Mouse (Mus musculus) heart, embryonic 13.5 days (tissue): ENCODE results near the gene Rbpj. TPM values are rescaled to one million over a fixed set of nuclear protein-coding genes. Genes with fewer than 3 reads are reported as not detected.
A peak's percentile ranks its signal among the peaks of the same experiment; 100 is the strongest.

Experiments used
- ATAC-seq: fragments of 200-750 bp; cut with Nextera tagmentation; 2 replicates; pipeline ENCODE4 v1.8.0; 2017; ENCODE audit warnings: moderate TSS enrichment; ENCODE audit not compliant: insufficient number of reproducible peaks, low FRiP score, low TSS enrichment; ENCODE audit errors: extremely low read depth
- H3K27ac ChIP-seq: fragments of 300-500 bp; sonication (generic); replicated peaks from 2 replicates; pipeline ENCODE4 v1.5.1; 2015; ENCODE audit warnings: moderate library complexity, mild to moderate bottlenecking, inconsistent platforms
- H3K27me3 ChIP-seq: fragments of 300-500 bp; sonication (generic); replicated peaks from 2 replicates; pipeline ENCODE4 v1.6.1; 2015; ENCODE audit warnings: mild to moderate bottlenecking, inconsistent platforms
- H3K36me3 ChIP-seq: fragments of 300-500 bp; sonication (generic); 2 replicates; pipeline ENCODE4 v1.6.1; 2015; ENCODE audit warnings: mild to moderate bottlenecking, inconsistent platforms
- H3K4me1 ChIP-seq: fragments of 300-500 bp; sonication (generic); 2 replicates; pipeline ENCODE4 v1.6.1; 2015; ENCODE audit warnings: inconsistent platforms
- H3K4me2 ChIP-seq: fragments of 300-500 bp; sonication (generic); 2 replicates; pipeline ENCODE4 v1.6.1; 2015; ENCODE audit warnings: inconsistent platforms, mild to moderate bottlenecking, moderate library complexity
- H3K4me3 ChIP-seq: fragments of 300-500 bp; sonication (generic); 2 replicates; pipeline ENCODE4 v1.5.1; 2015; ENCODE audit warnings: moderate library complexity, mild to moderate bottlenecking, inconsistent platforms
- H3K9ac ChIP-seq: fragments of 300-500 bp; sonication (generic); 2 replicates; pipeline ENCODE4 v1.6.1; 2015; ENCODE audit warnings: inconsistent platforms, mild to moderate bottlenecking, moderate library complexity
- H3K9me3 ChIP-seq: fragments of 300-500 bp; sonication (generic); 2 replicates; pipeline ENCODE4 v1.6.1; 2016; ENCODE audit warnings: inconsistent platforms
- WGBS: fragments of 180-500 bp; shearing (Covaris S2); methylation state at CpG from one replicate; pipeline ENCODE4 v1.1.7; 2015; ENCODE audit warnings: mixed read lengths; 5-methylcytosine and 5-hydroxymethylcytosine counted together
- polyA plus RNA-seq: library from polyadenylated mRNA; unstranded; fragments of >200 nt; fragmentation: Nextera tagmentation; extraction: Ambion mirVana; gene quantifications from 2 replicates; pipeline ENCODE4 v1.2.1, GENCODE M21; 2015

The Rbpj gene
- polyA plus RNA-seq, 1 experiment from 2014 or later: 19.1 TPM

DNA sequence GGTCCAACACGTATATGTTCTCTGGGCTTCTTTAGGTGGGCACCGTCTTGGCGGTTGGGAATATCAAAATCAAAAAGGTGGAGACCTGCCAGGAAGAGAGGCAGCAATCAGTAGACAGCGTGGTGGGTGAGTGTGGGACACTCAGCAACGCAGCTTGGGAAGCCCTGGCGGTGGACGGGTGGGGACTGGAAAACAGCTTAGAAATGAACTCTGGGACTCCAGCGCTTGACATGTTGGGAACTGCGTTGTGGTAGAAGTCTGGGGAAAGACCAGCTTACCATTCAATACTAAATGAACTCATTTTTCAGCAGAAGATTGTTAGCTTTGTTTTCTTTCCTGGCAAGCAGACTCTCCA, 3.8 kb downstream of the Rbpj start:
- Histone ChIP-seq H3K36me3 (no peaks in the 10 kb centered on the region), H3K4me1 (peaks cover 39% of the 10 kb centered on the region), H3K9me3 (no peaks in the 10 kb centered on the region), H3K27me3 (peaks cover 18% of the 10 kb centered on the region), H3K9ac (0 out of 2 replicates have a peak overlapping the region, but pooled peaks have one; percentile 29), H3K4me2 (peak overlapping the region; percentile 65), H3K27ac (peak overlapping the region; percentile 69), H3K4me3 (peak overlapping the region; percentile 33)
- 33% methylated on average over 9 of the region's 9 CpGs for WGBS
- ATAC-seq: no peak

DNA sequence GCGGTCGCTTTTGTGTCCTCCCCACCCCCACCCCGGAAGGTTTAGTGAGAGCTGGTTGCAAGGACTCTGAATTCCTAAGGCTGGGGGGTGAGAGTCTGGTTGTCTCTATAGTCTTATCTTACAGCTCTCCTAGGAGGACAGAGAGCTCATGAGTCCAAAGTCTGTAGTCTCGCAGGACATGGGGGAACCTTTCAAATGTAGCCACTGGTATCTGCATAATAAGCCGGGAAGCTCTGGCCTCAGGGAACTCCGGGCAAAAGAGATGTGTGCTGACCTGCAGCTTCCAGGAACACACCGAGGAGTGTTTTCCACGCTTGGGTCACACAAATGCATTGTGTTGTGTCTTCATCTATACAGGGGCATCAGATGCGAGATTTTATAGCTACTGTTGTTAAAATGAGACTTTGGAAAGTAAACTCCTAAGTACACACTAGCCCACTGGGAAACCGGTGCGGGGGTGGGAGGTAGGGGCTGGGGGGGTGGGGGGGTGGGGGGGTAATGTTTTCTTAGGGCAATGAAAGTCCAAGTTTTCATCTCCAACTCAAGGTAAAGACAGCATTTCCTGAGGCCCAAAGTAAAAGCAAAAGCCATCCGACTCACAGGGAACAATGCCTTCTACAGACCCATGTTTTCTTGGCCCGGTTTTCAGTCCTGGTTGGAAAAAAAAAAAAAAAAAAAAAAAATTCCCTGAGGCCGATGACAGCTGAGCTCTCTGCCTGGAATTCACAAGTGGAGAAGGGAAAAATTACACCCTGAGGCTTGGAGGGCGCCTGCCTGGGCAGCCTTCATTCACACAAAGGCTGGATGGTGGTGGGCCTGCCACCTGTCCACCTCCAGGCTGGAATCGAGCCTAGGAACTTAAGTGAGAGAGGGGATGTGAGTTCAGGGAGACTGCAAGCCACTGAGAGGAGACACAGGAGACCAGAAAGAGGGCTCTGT, 4.5 kb downstream of the Rbpj start:
- peaks cover 39% of the 10 kb centered on the region for H3K4me1 ChIP-seq
- no peaks in the 10 kb centered on the region for H3K9me3 ChIP-seq
- H3K9ac ChIP-seq: peak overlapping the region; percentile 53
- peak overlapping the region; percentile 33 for H3K4me3 ChIP-seq
- H3K27me3 ChIP-seq: peaks cover 18% of the 10 kb centered on the region
- peak overlapping the region; percentile 69 for H3K27ac ChIP-seq
- peak; percentile 49; the same call in 1 of the 2 replicates for ATAC-seq
- 12% methylated on average over 16 of the region's 16 CpGs for WGBS
- H3K36me3 ChIP-seq: no peaks in the 10 kb centered on the region
- peak overlapping the region; percentile 65 for H3K4me2 ChIP-seq

DNA sequence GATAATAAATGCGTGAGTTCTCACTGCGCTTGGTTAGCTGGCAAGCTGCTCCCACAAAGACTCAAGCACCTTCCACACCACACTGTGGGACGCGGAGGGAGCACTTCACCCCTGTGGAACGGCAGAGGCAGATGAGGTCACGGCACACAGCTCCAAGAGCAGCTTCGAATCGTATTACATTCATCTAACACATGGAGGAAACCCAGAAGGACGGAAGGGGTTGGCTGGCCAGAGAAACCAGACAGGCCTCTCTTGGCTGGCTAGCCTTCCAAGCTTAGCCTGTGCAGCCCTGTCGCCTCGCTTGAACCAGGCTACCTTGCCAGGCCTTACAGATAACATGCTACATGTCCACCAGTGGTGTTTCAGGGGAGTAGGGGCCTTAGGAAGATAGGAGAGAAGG, 6.5 kb downstream of the Rbpj start:
- Histone ChIP-seq H3K9ac (0 out of 2 replicates have a peak overlapping the region, but pooled peaks have one; percentile 21), H3K9me3 (no peaks in the 10 kb centered on the region), H3K4me1 (peaks cover 34% of the 10 kb centered on the region), H3K27ac (peak overlapping the region; percentile 32; the same call in 1 of the 2 replicates), H3K4me3 (no peak overlapping the region), H3K36me3 (no peaks in the 10 kb centered on the region), H3K4me2 (no peak overlapping the region), H3K27me3 (peaks cover 12% of the 10 kb centered on the region)
- 62% methylated on average over 11 of the region's 11 CpGs for WGBS
- ATAC-seq: no peak

DNA sequence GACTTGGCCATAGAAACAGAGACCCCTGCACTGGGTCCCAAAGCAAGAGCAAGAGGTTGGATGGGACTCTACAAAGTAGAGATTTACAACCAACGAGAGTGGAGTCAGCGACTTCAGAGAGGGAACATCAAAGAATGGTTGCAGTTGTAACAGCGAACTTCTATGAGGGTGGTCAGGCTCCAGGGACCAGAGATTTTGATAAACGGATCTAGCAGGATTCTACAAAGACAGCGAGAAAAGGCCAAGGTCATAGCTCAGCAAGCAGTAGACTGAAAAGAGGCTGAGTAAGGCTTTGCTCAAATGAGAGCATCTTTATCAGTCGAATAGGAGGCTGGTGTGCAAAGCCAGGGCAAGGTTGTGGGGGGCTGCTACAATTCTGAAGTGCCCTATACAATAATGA, 13.2 kb downstream of the Rbpj start:
- Histone ChIP-seq H3K27me3 (no peaks in the 10 kb centered on the region), H3K4me3 (no peak overlapping the region), H3K27ac (no peak overlapping the region), H3K9ac (no peak overlapping the region), H3K9me3 (no peaks in the 10 kb centered on the region), H3K4me1 (no peaks in the 10 kb centered on the region), H3K36me3 (no peaks in the 10 kb centered on the region), H3K4me2 (no peak overlapping the region)
- 70% methylated on average over 6 of the region's 6 CpGs for WGBS
- ATAC-seq: no peak

DNA sequence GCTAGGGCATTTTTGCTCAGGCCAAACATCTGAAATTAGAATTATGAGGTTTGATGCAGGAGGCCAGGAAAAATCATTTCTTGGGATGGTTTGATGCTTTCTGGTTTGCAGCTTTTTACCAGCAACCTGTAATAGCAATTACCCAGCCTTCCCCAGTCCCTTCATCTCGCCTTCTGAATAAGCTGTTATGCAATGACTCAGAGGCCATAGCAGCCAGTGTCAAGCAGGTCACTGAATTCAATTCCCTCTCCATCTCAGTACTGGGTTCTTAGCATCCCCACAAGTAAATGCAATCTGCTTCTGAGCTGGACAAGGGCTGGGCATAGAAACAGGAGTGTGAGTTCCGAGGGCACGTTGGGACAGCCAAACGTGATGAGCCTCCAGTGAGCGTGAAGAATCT, 13.9 kb downstream of the Rbpj start:
- WGBS: 76% methylated on average over 5 of the region's 5 CpGs
- ATAC-seq: no peak

DNA sequence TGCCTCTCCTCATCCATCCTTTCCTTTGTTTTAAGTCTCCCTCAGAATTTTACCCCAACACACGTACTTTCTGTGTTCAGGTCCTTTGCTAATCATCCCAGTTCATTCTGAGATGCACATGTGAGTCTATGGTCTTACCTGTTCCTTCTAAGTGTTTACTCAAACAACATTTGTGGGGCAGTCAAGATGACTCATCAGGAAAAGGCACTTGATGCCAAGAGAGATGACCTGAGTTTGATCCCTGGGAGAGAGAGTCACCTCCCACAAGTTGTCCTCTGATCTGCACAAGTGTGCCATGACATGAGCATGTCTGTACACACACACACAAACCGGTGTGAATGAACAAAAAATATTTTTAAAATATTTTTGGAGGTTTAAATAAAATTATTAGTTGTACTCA, 15.1 kb downstream of the Rbpj start:
- no peak for ATAC-seq
- H3K4me3 ChIP-seq: no peak overlapping the region
- no peaks in the 10 kb centered on the region for H3K36me3 ChIP-seq
- 77% methylated on average over 2 of the region's 2 CpGs for WGBS
- H3K4me2 ChIP-seq: no peak overlapping the region
- H3K9me3 ChIP-seq: no peaks in the 10 kb centered on the region
- no peak overlapping the region for H3K27ac ChIP-seq
- no peaks in the 10 kb centered on the region for H3K27me3 ChIP-seq
- H3K9ac ChIP-seq: no peak overlapping the region
- no peaks in the 10 kb centered on the region for H3K4me1 ChIP-seq

More for the DNA sequence above, 13.9 kb downstream of the Rbpj start:
- H3K9me3 ChIP-seq: no peaks in the 10 kb centered on the region
- H3K27ac ChIP-seq: no peak overlapping the region
- H3K9ac ChIP-seq: no peak overlapping the region
- H3K4me3 ChIP-seq: no peak overlapping the region
- no peak overlapping the region for H3K4me2 ChIP-seq
- H3K4me1 ChIP-seq: no peaks in the 10 kb centered on the region
- no peaks in the 10 kb centered on the region for H3K27me3 ChIP-seq
- H3K36me3 ChIP-seq: no peaks in the 10 kb centered on the region

DNA sequence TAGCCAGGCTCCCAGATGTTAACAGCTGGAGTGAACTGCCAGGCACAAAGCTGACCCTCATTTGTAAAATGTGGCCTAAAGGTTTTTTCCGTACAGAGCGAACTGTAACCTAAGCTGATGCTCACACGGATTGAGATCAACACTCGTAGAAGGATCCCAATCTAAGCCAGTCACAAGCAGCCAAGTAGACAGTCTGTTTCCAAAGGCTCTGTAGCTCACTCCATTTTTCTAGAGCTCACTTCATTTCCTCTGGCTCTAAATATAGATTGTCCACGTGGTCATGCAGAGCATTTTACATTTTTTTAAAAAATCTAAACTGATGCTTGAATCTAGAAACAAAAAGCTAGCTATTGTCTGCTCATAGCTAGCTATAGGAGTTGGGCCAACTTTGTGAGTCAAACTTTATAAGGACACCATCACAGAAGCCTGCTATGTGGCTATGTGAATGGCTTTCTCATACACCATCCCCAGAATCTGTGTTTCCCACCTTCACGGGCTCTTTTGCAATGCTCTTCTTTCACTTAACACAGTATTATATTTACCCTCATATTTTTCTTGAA, 19.2 kb downstream of the Rbpj start:
- Histone ChIP-seq H3K27ac (no peak overlapping the region), H3K27me3 (0 out of 2 replicates have a peak, but pooled peaks cover 10% of the 10 kb centered on the region), H3K4me3 (no peak overlapping the region), H3K36me3 (no peaks in the 10 kb centered on the region), H3K9me3 (no peaks in the 10 kb centered on the region), H3K9ac (no peak overlapping the region), H3K4me2 (no peak overlapping the region), H3K4me1 (no peaks in the 10 kb centered on the region)
- WGBS: 70% methylated on average over 6 of the region's 6 CpGs
- no peak for ATAC-seq

DNA sequence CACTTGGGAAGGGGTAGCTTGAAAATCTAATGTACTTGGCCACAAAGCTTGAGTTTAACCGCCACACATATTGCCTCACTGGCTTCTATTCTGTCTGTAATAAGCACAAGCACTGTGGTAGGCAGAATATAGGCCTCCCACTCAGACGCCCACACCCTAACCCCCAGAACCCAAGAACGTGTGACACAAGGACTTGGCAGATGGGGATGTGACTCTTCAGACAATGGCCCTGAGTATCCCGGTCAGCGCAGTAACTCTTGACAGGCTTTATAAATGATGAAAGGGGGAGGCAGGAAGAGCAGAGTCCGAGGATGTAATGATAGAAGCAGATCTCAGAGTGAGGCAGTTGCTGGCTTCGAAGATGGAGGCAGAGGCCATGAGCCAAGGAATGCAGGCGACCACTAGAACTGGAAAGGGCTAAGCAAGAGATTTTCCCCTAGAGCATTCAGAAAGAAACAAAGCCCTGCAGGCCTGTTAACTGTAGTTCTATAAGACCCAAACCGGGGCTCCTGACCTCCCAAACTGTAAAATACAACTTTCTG, 20.1 kb downstream of the Rbpj start:
- no peak overlapping the region for H3K9ac ChIP-seq
- H3K27me3 ChIP-seq: 0 out of 2 replicates have a peak, but pooled peaks cover 10% of the 10 kb centered on the region
- no peak overlapping the region for H3K27ac ChIP-seq
- 61% methylated on average over 9 of the region's 9 CpGs for WGBS
- no peak overlapping the region for H3K4me2 ChIP-seq
- ATAC-seq: no peak
- no peaks in the 10 kb centered on the region for H3K9me3 ChIP-seq
- 0 out of 2 replicates have a peak, but pooled peaks cover 3% of the 10 kb centered on the region for H3K4me1 ChIP-seq
- no peak overlapping the region for H3K4me3 ChIP-seq
- H3K36me3 ChIP-seq: no peaks in the 10 kb centered on the region

DNA sequence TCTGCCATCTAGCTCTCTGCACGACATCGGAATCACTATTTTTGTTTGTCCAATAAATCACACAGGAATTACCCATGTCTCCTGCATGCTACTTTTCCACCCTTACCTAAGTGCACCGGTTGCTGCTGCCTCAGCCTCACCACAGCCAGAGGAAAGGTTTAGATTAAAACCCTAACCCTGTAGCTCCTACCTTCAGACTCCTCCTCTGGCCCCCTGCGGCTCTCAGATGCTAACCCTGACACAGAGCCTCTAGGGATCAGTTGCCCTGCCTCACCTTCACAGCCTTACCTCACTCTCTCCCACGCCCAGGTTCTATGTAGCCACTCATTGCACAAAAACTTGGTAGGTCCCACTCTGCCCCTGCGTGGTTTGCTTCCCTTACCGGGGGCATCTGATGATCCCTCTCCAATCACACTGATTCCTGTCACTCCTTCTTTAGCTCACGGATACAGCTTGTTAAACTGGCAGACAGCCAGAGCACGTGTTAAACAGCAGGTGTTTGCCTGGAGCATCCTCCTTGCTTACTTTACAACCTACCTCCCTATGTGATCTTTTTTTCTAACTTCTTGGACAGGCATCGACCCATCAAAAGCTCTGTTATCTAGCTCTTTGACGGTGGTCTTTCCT, 21.1 kb downstream of the Rbpj start:
- Histone ChIP-seq H3K36me3 (no peaks in the 10 kb centered on the region), H3K4me1 (0 out of 2 replicates have a peak, but pooled peaks cover 3% of the 10 kb centered on the region), H3K27ac (no peak overlapping the region), H3K9ac (no peak overlapping the region), H3K27me3 (0 out of 2 replicates have a peak, but pooled peaks cover 10% of the 10 kb centered on the region), H3K9me3 (no peaks in the 10 kb centered on the region), H3K4me2 (no peak overlapping the region), H3K4me3 (no peak overlapping the region)
- 40% methylated on average over 11 of the region's 11 CpGs for WGBS
- ATAC-seq: no peak

DNA sequence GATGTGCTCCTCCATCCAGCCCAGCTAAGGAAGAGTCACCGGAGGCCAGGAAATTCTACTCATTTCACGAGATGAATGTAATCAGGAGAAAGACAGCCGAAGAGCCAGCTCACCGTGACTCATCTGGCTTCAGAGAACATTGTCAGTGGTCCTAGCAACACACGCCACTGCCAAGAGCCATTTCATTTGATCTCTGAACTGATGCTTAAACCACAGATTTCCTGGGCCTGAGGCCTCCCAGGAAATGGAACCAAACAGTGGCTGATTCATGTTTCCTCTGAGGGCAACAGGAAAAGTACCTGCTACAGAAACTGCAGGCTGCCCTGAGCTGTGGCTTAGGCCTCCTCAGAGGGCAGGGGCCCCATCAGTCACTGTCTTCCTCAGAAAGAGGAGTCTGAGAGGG, 24.7 kb downstream of the Rbpj start:
- ATAC-seq: no peak
- Histone ChIP-seq H3K4me2 (no peak overlapping the region), H3K9ac (no peak overlapping the region), H3K4me3 (no peak overlapping the region), H3K36me3 (no peaks in the 10 kb centered on the region), H3K27me3 (peaks cover 26% of the 10 kb centered on the region; the same call in 1 of the 2 replicates), H3K9me3 (no peaks in the 10 kb centered on the region), H3K27ac (no peak overlapping the region), H3K4me1 (0 out of 2 replicates have a peak, but pooled peaks cover 3% of the 10 kb centered on the region)
- 37% methylated on average over 5 of the region's 5 CpGs for WGBS

DNA sequence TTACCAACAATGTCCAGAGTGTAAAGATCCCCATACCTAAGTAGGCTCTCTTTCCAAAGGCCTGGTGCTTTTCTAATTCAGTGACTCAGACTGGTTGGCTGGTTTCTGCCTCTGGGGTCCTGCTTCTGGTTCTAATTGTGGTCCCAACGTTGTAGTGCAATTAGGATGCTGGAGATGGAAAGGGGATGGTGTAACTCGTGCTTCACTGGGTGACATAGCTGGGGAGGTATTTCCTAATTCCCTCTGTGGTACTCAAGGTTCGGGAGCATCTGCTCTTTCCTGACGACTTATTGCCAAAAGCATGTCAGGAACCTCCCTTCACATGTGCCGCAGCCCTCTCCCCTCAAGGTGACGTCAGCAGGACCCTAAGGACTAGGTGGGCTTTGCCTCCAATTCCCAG, 27.8 kb downstream of the Rbpj start:
- no peaks in the 10 kb centered on the region for H3K9me3 ChIP-seq
- no peaks in the 10 kb centered on the region for H3K36me3 ChIP-seq
- WGBS: 63% methylated on average over 6 of the region's 6 CpGs
- H3K9ac ChIP-seq: no peak overlapping the region
- peaks cover 9% of the 10 kb centered on the region for H3K4me1 ChIP-seq
- H3K4me2 ChIP-seq: no peak overlapping the region
- ATAC-seq: no peak
- H3K4me3 ChIP-seq: no peak overlapping the region
- peaks cover 20% of the 10 kb centered on the region; the same call in 1 of the 2 replicates for H3K27me3 ChIP-seq
- no peak overlapping the region for H3K27ac ChIP-seq
